Comparison of ENCODE assay signal across 8 mouse cellular contexts in genomic region chr4:134880041-134880440, GRCm38 (mm10). TPM values are rescaled to one million over a fixed set of nuclear protein-coding genes. Genes with fewer than 3 reads are reported as not detected.
DNase-seq lines count a peak whose midpoint lies in the region; ATAC-seq lines count a peak whose summit lies in the region.

No protein-coding gene starts in this region.

- peak overlapping the region; percentile 65; the same call in 1 of the 2 replicates for H3K4me2 ChIP-seq in intestine, embryonic 16.5 days (ENCODE audit: low read depth, low read length)
- H3K4me2 ChIP-seq in midbrain, embryonic 11.5 days, result peak overlapping the region; percentile 42

- H3K4me3 ChIP-seq in intestine, embryonic 16.5 days (ENCODE audit: low read length), result no peak overlapping the region
- H3K4me3 ChIP-seq in midbrain, embryonic 11.5 days (ENCODE audit: low read depth, low read length), result no peak overlapping the region

- H3K27ac ChIP-seq in intestine, embryonic 16.5 days (ENCODE audit: low read length), result no peak overlapping the region
- H3K27ac ChIP-seq in midbrain, embryonic 11.5 days (ENCODE audit: low read depth, low read length), result no peak overlapping the region

- WGBS in intestine, embryonic 16.5 days, result 34% methylated on average over 6 of the region's 6 CpGs
- 23% methylated on average over 6 of the region's 6 CpGs for WGBS in midbrain, embryonic 11.5 days

- H3K36me3 ChIP-seq in intestine, embryonic 16.5 days (ENCODE audit: control insufficient read depth, insufficient read depth, low read length), result no peaks in the 10 kb centered on the region
- no peaks in the 10 kb centered on the region for H3K36me3 ChIP-seq in midbrain, embryonic 11.5 days (ENCODE audit: control insufficient read depth, insufficient read depth, low read length)

- no peak for ATAC-seq in CD4-positive, CD25-positive, alpha-beta regulatory T cell, adult 4 months
- ATAC-seq in intestine, embryonic 16.5 days, result no peak
- no peak for ATAC-seq in midbrain, embryonic 11.5 days (ENCODE audit: low FRiP score)

- H3K9me3 ChIP-seq in intestine, embryonic 16.5 days (ENCODE audit: control insufficient read depth, low read length), result no peaks in the 10 kb centered on the region
- H3K9me3 ChIP-seq in midbrain, embryonic 11.5 days (ENCODE audit: control insufficient read depth, low read length), result no peaks in the 10 kb centered on the region

- peaks cover 5% of the 10 kb centered on the region; the same call in 1 of the 2 replicates for H3K4me1 ChIP-seq in intestine, embryonic 16.5 days (ENCODE audit: control insufficient read depth, insufficient read depth, low read length)
- H3K4me1 ChIP-seq in midbrain, embryonic 11.5 days (ENCODE audit: control insufficient read depth, insufficient read depth, low read length), result no peaks in the 10 kb centered on the region

- H3K9ac ChIP-seq in intestine, embryonic 16.5 days (ENCODE audit: low read depth, low read length), result peak overlapping the region; percentile 27; the same call in 1 of the 2 replicates
- 0 out of 2 replicates have a peak overlapping the region, but pooled peaks have one; percentile 18 for H3K9ac ChIP-seq in midbrain, embryonic 11.5 days (ENCODE audit: low read length)

- 0 out of 2 replicates have a peak, but pooled peaks cover 2% of the 10 kb centered on the region for H3K27me3 ChIP-seq in intestine, embryonic 16.5 days (replicated peaks; ENCODE audit: control insufficient read depth, insufficient read depth, low read length)
- H3K27me3 ChIP-seq in midbrain, embryonic 11.5 days (ENCODE audit: control insufficient read depth, insufficient read depth, low read length), result no peaks in the 10 kb centered on the region

- DNase-seq in CD4-positive, CD25-positive, alpha-beta regulatory T cell, adult 2 months (ENCODE audit: low read depth, low spot score), result peak; percentile 65
- peak; percentile 4 for DNase-seq in thymus, postnatal 0 days (ENCODE audit: low spot score)
- no peak for DNase-seq in thymus, adult 18-20 months
- no peak for DNase-seq in midbrain, embryonic 11.5 days (ENCODE audit: low spot score, missing footprints)
- DNase-seq in right cerebral cortex, postnatal 36 days (ENCODE audit: low spot score in 2 of 2), result no peak
- DNase-seq in ovary, postnatal 10 days (ENCODE audit: low spot score), result no peak

RNA-seq across cellular contexts. Expression of gene Rhd, which starts 15.7 kb away (rescaled TPM):
- under 1 TPM in 1 of 2 experiments, not detected in 1; 0.75 TPM for polyA plus RNA-seq in CD4-positive, CD25-positive, alpha-beta regulatory T cell, adult 4 months (2017; shearing (Covaris generic))
- 0.34 and 0.45 TPM in 2 replicates for polyA plus RNA-seq in thymus, postnatal 0 days (2015; fragmentation: Nextera tagmentation; extraction: Ambion mirVana)
- polyA plus RNA-seq in intestine, embryonic 16.5 days (2015; fragmentation: Nextera tagmentation; extraction: Ambion mirVana), result 3.6 and 10.1 TPM in 2 replicates
- polyA plus RNA-seq in midbrain, embryonic 11.5 days (2014; fragmentation: Nextera tagmentation; extraction: Ambion mirVana), result 19.2 and 21.3 TPM in 2 replicates

RNA-seq across cellular contexts. Expression of gene Maco1, which starts 26.9 kb away (rescaled TPM):
- 1 to 10 TPM; 4.2 to 7.1 TPM for polyA plus RNA-seq in CD4-positive, CD25-positive, alpha-beta regulatory T cell, adult 4 months (2017; shearing (Covaris generic))
- polyA plus RNA-seq in thymus, postnatal 0 days (2015; fragmentation: Nextera tagmentation; extraction: Ambion mirVana), result 31.0 and 42.6 TPM in 2 replicates
- 22.5 and 25.7 TPM in 2 replicates for polyA plus RNA-seq in intestine, embryonic 16.5 days (2015; fragmentation: Nextera tagmentation; extraction: Ambion mirVana)
- 45.6 and 51.7 TPM in 2 replicates for polyA plus RNA-seq in midbrain, embryonic 11.5 days (2014; fragmentation: Nextera tagmentation; extraction: Ambion mirVana)

RNA-seq across cellular contexts. Expression of gene Tmem50a, which starts 34.8 kb away (rescaled TPM):
- 100 to 1,000 TPM; 529 to 546 TPM for polyA plus RNA-seq in CD4-positive, CD25-positive, alpha-beta regulatory T cell, adult 4 months (2017; shearing (Covaris generic))
- 247 and 304 TPM in 2 replicates for polyA plus RNA-seq in thymus, postnatal 0 days (2015; fragmentation: Nextera tagmentation; extraction: Ambion mirVana)
- polyA plus RNA-seq in intestine, embryonic 16.5 days (2015; fragmentation: Nextera tagmentation; extraction: Ambion mirVana), result 146 and 155 TPM in 2 replicates
- 156 TPM in 2 replicates for polyA plus RNA-seq in midbrain, embryonic 11.5 days (2014; fragmentation: Nextera tagmentation; extraction: Ambion mirVana)

RNA-seq across cellular contexts. Expression of gene Rsrp1, which starts 43.4 kb away (rescaled TPM):
- polyA plus RNA-seq in CD4-positive, CD25-positive, alpha-beta regulatory T cell, adult 4 months (2017; shearing (Covaris generic)), result 100 to 1,000 TPM; 223 to 361 TPM
- polyA plus RNA-seq in thymus, postnatal 0 days (2015; fragmentation: Nextera tagmentation; extraction: Ambion mirVana), result 822 and 855 TPM in 2 replicates
- 462 and 467 TPM in 2 replicates for polyA plus RNA-seq in intestine, embryonic 16.5 days (2015; fragmentation: Nextera tagmentation; extraction: Ambion mirVana)
- polyA plus RNA-seq in midbrain, embryonic 11.5 days (2014; fragmentation: Nextera tagmentation; extraction: Ambion mirVana), result 352 and 403 TPM in 2 replicates

RNA-seq across cellular contexts. Expression of gene Syf2, which starts 50.7 kb away (rescaled TPM):
- polyA plus RNA-seq in CD4-positive, CD25-positive, alpha-beta regulatory T cell, adult 4 months (2017; shearing (Covaris generic)), result 100 to 1,000 TPM; 215 to 219 TPM
- 171 and 176 TPM in 2 replicates for polyA plus RNA-seq in thymus, postnatal 0 days (2015; fragmentation: Nextera tagmentation; extraction: Ambion mirVana)
- polyA plus RNA-seq in intestine, embryonic 16.5 days (2015; fragmentation: Nextera tagmentation; extraction: Ambion mirVana), result 62.6 and 65.0 TPM in 2 replicates
- polyA plus RNA-seq in midbrain, embryonic 11.5 days (2014; fragmentation: Nextera tagmentation; extraction: Ambion mirVana), result 76.7 and 79.4 TPM in 2 replicates

Comparison
In these comparisons a context has a peak if more than half of its experiments do, and no peak if none do; other contexts are left out.
1. DNase-seq: peak in CD4-positive, CD25-positive, alpha-beta regulatory T cell, adult 2 months (single experiment) and thymus, postnatal 0 days (single experiment); none in thymus, adult 18-20 months (0 of 2), midbrain, embryonic 11.5 days (single experiment), right cerebral cortex, postnatal 36 days (0 of 2) and ovary, postnatal 10 days (single experiment).